Mouse (Mus musculus) leukemia stem cell, adult 10-12 weeks (primary cell): ENCODE measurements around the gene Skint3. TPM values are rescaled to one million over a fixed set of nuclear protein-coding genes. Genes with fewer than 3 reads are reported as not detected.

Experiments
- polyA plus RNA-seq: library from polyadenylated mRNA; stranded (reverse); fragments of >175 nt; gene quantifications from 2 replicates; pipeline ENCODE4 v1.2.3, GENCODE M21; 2012; ENCODE audit warnings: low replicate concordance

The Skint3 gene
- not detected in 2 replicates for polyA plus RNA-seq

DNA sequence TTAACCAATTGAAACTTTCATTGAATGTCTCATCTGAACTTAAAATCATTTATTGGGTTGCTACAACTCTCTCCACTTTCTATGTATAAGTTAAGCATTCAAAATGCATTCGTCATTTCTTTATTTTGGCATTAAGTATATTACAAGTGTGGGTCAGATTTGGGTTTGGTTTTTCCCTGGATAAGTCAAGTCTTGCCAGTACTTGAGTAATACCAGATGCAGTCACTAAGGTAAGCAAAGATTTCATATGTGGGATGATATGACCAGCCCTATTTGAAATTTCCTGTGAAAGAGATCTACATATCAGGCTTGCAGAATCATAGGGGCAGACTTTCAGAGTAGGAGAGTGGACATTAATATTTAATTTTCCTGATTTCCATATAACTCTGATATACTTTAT is at the start of gene Skint3:
Gene Skint3 (plus strand): TSS at position 301 of the 400 bp plus-strand sequence.

Other genes with a start within 250 kb of the Skint3 start
- gene Skint1, start 226.0 kb upstream of the Skint3 start, polyA plus RNA-seq: not detected in 2 replicates
- not detected in 2 replicates for gene Skint4, start 160.2 kb upstream of the Skint3 start, polyA plus RNA-seq
- gene Skint9, start 201.7 kb downstream of the Skint3 start, polyA plus RNA-seq: not detected in 2 replicates